Mouse (Mus musculus) midbrain, embryonic 14.5 days (tissue): ENCODE results near the gene Tbxas1. TPM values are rescaled to one million over a fixed set of nuclear protein-coding genes. Genes with fewer than 3 reads are reported as not detected.

Experiments used
- ATAC-seq: fragments of 200-750 bp; cut with Nextera tagmentation; 2 replicates; pipeline ENCODE4 v1.8.0; 2017; ENCODE audit warnings: moderate number of reproducible peaks, moderate library complexity; ENCODE audit not compliant: low FRiP score, low TSS enrichment
- DNase-seq: peaks from one replicate; pipeline ENCODE4 v3.0.0-alpha.2; 2015
- H3K27ac ChIP-seq: fragments of 300-500 bp; sonication (generic); replicated peaks from 2 replicates; pipeline ENCODE4 v1.5.1; 2014; ENCODE audit warnings: mild to moderate bottlenecking, low read depth, low read length, moderate library complexity
- H3K27me3 ChIP-seq: fragments of 300-500 bp; sonication (generic); 2 replicates; pipeline ENCODE4 v1.6.1; 2014; ENCODE audit warnings: low read length, control low read depth, mixed read lengths; ENCODE audit not compliant: control insufficient read depth, insufficient read depth
- H3K36me3 ChIP-seq: fragments of 300-500 bp; sonication (generic); 2 replicates; pipeline ENCODE4 v1.6.1; 2014; ENCODE audit warnings: low read length, control low read depth; ENCODE audit not compliant: control insufficient read depth, insufficient read depth
- H3K4me1 ChIP-seq: fragments of 300-500 bp; sonication (generic); 2 replicates; pipeline ENCODE4 v1.6.1; 2014; ENCODE audit warnings: mild to moderate bottlenecking, antibody characterized with exemption, low read length, control low read depth; ENCODE audit not compliant: control insufficient read depth, insufficient read depth
- H3K4me2 ChIP-seq: fragments of 300-500 bp; sonication (generic); 2 replicates; pipeline ENCODE4 v1.6.1; 2014; ENCODE audit warnings: mild to moderate bottlenecking, low read length, moderate library complexity
- H3K4me3 ChIP-seq: fragments of 300-500 bp; sonication (generic); replicated peaks from 2 replicates; pipeline ENCODE4 v1.5.1; 2014; ENCODE audit warnings: low read depth, low read length
- H3K9ac ChIP-seq: fragments of 300-500 bp; sonication (generic); replicated peaks from 2 replicates; pipeline ENCODE4 v1.6.1; 2014; ENCODE audit warnings: mild to moderate bottlenecking, low read length, moderate library complexity
- H3K9me3 ChIP-seq: fragments of 300-500 bp; sonication (generic); 2 replicates; pipeline ENCODE4 v1.6.1; 2016; ENCODE audit warnings: low read length, control low read depth, mixed read lengths; ENCODE audit not compliant: control insufficient read depth
- WGBS: fragments of 180-500 bp; shearing (Covaris S2); extraction: QIAGEN DNeasy Blood & Tissue Kit; methylation state at CpG from one replicate; pipeline ENCODE4 v1.1.7; 2014; 5-methylcytosine and 5-hydroxymethylcytosine counted together
- polyA plus RNA-seq: library from polyadenylated mRNA; unstranded; fragments of >200 nt; fragmentation: Nextera tagmentation; extraction: Ambion mirVana; gene quantifications from 2 replicates; pipeline ENCODE4 v1.2.1, GENCODE M21; 2014

Gene Tbxas1
- polyA plus RNA-seq, 1 experiment from 2014 or later, result 1.6 TPM

DNA sequence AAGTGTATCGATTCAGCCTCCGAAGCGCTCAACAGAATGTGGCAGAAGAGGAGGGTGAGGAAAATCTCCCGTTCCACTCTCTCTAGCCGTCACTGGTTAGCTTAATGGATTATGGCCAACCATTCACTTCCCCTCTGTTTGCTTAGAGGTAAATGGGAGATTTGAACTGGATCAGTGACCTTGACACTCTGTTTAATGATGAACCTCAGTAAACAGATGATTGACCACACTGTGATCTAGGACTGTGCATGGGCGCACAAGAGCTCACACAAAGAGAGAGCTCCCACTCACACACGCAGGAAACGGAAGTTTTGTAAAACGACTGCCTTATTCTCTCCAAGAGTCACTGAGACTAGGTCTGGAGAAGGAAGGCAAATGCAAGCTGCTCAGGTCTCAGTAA, 84.3 kb downstream of the Tbxas1 start:
- H3K9ac ChIP-seq, result no peak overlapping the region
- no peak overlapping the region for H3K4me2 ChIP-seq
- no peak overlapping the region for H3K4me3 ChIP-seq
- DNase-seq, result no peak
- no peaks in the 10 kb centered on the region for H3K4me1 ChIP-seq
- no peaks in the 10 kb centered on the region for H3K9me3 ChIP-seq
- H3K27me3 ChIP-seq, result no peaks in the 10 kb centered on the region
- H3K36me3 ChIP-seq, result no peaks in the 10 kb centered on the region
- ATAC-seq, result no peak
- no peak overlapping the region for H3K27ac ChIP-seq
- 75% methylated on average over 9 of the region's 9 CpGs for WGBS

DNA sequence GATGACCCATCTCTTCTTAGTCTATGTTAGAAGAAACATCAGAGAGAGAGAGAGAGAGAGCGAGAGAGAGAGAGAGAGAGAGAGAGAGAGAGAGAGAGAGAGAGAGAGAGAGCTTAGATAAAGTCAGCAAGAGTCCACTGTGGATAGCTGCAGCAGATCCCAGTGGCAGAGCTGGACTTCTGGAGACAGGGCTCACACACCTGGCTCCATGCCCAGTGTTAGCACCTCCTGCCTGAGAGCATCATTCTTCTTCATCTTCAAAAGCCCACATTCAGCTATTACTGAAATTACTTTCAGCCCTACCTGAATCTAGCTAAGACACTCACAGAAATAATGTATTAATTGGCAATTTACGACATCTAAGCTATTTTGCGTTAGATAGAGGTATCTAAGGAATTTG, 85.2 kb downstream of the Tbxas1 start:
- no peaks in the 10 kb centered on the region for H3K4me1 ChIP-seq
- no peak overlapping the region for H3K9ac ChIP-seq
- no peak overlapping the region for H3K27ac ChIP-seq
- H3K27me3 ChIP-seq, result no peaks in the 10 kb centered on the region
- H3K9me3 ChIP-seq, result no peaks in the 10 kb centered on the region
- no peaks in the 10 kb centered on the region for H3K36me3 ChIP-seq
- H3K4me3 ChIP-seq, result no peak overlapping the region
- H3K4me2 ChIP-seq, result no peak overlapping the region
- ATAC-seq (no peak), DNase-seq (peak; percentile 22)
- WGBS, result 90% methylated on average over 3 of the region's 3 CpGs

DNA sequence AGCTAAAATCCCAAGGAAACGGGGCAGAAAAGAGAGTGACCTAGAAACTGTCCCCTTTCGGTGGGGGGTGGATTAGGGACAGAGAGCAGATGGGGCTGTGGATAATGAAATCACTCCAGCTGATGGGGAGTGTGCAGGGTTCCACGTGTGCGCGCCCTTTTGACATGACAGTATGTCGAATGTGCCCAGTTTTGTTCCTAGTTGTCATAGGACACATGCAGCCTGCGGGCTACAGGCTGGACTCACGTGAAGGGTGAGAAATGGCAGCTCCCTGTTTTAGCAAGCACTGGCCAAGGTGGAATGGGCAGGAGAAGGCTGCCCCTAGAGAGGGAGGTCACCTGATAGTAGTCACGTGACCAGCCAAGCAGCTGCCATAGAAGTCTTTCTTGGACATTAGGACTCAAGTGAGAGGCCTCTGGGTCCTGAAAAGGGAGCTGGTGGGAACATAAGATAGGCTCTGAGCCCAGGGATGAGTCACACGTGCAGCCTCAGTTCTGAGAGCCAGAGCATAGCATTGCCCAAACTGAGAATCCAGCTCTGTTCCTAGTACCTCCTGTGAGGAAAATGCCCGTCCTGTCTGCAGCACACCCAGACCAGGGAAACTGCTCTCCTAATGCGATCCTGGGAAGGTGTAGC, 85.7 kb downstream of the Tbxas1 start:
- no peak overlapping the region for H3K4me3 ChIP-seq
- H3K4me1 ChIP-seq, result no peaks in the 10 kb centered on the region
- H3K36me3 ChIP-seq, result no peaks in the 10 kb centered on the region
- no peak overlapping the region for H3K27ac ChIP-seq
- no peak overlapping the region for H3K9ac ChIP-seq
- H3K9me3 ChIP-seq, result no peaks in the 10 kb centered on the region
- WGBS, result 65% methylated on average over 12 of the region's 12 CpGs
- DNase-seq (peak; percentile 12), ATAC-seq (no peak)
- H3K27me3 ChIP-seq, result no peaks in the 10 kb centered on the region
- no peak overlapping the region for H3K4me2 ChIP-seq

DNA sequence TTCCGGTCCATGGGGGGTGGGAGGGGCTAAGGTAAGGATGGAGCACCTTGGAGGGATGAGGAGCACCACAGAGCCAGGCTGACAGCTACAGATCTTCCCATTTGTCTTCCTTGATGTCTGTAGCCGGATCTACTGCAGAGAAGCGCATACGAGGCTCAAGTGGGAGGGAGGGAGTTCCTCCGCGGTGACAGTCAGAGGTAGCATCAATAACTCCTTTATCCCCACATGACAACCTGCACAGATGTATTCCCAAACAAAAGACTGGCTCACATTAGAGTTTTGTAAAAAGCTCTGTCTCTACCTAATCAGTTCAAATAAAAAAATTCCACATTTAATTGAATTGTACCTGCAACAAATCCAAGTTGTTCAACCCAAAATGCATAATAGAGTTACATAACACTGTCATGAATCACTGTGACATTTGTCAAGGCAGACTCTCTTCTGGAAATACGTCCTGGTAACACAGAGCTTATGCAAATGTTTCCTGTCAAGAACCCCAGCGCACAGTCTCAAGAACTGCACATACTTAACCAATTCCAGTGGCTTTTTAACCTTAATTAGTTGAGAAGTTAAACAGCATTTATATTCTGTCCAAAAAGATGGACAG, 86.3 kb downstream of the Tbxas1 start:
- WGBS, result 50% methylated on average over 8 of the region's 8 CpGs
- Histone ChIP-seq H3K9ac (no peak overlapping the region), H3K36me3 (no peaks in the 10 kb centered on the region), H3K4me2 (no peak overlapping the region), H3K27ac (no peak overlapping the region), H3K4me1 (no peaks in the 10 kb centered on the region), H3K27me3 (no peaks in the 10 kb centered on the region), H3K9me3 (no peaks in the 10 kb centered on the region), H3K4me3 (no peak overlapping the region)
- DNase-seq, result no peak
- no peak for ATAC-seq

DNA sequence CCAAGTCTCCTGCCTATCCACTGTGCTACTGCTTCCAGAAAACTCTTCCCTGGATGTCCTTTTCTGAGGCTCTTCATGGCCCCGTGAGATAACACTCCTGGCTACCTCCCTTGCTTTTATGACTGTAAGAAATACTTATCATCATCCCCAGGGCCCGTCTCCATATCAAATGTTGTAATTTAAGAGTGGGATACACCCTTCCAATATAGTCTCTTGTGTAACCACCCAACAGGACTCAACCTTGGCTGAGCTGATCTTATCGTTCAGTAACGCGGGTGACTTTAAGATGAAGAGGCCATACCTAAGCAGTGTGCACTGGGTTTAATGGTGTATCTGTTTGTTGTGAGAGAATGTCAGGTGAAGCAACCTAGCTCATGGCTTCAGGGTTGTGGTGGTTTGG, 91.6 kb downstream of the Tbxas1 start:
- Histone ChIP-seq H3K9ac (no peak overlapping the region), H3K27me3 (no peaks in the 10 kb centered on the region), H3K4me1 (peaks cover 7% of the 10 kb centered on the region; the same call in 1 of the 2 replicates), H3K36me3 (no peaks in the 10 kb centered on the region), H3K9me3 (no peaks in the 10 kb centered on the region), H3K4me2 (no peak overlapping the region), H3K4me3 (no peak overlapping the region), H3K27ac (no peak overlapping the region)
- DNase-seq, result no peak
- WGBS, result 95% methylated on average over 5 of the region's 5 CpGs
- ATAC-seq, result no peak

DNA sequence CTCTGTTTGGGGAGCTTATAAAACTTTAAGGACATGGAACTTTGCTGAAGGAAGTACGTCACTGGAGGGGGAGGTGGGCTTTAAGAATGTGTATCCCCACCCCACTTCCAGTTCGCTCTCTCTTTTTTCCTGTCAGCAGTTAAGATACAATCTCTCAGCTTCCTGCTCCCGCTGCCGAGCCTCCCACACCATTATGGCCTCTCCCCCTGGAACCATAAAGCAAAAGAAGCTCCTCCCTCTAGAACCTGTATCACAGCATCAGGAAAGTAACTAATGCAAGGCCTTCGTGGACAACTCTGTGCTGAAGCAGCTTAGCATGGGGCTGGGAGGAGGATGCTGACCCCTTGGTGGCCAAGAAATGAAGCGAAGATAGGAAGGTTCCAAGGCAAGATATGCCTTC, 92.1 kb downstream of the Tbxas1 start:
- no peak overlapping the region for H3K4me3 ChIP-seq
- DNase-seq (no peak), ATAC-seq (no peak)
- no peak overlapping the region for H3K27ac ChIP-seq
- peaks cover 7% of the 10 kb centered on the region; the same call in 1 of the 2 replicates for H3K4me1 ChIP-seq
- no peak overlapping the region for H3K4me2 ChIP-seq
- H3K27me3 ChIP-seq, result no peaks in the 10 kb centered on the region
- no peaks in the 10 kb centered on the region for H3K36me3 ChIP-seq
- WGBS, result 88% methylated on average over 6 of the region's 6 CpGs
- no peaks in the 10 kb centered on the region for H3K9me3 ChIP-seq
- H3K9ac ChIP-seq, result no peak overlapping the region

DNA sequence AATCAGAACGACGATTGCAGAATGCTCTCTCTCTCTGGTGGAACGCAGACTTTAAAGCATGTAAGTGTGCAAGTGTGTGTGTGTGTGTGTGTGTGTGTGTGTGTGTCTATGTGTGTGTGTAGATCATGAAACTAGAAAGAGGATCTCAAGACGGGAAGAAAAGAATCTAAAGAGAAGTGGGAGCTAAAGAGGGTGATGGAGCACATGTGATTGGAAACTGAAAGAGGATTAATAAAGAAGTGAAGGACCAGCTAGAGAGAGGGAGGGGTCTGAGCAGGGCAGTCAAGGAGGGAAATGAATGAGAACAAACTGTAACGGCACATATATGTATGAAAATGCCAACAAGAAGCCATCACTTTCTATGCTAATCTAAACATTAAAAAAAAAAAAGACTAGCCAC, 92.8 kb downstream of the Tbxas1 start:
- 92% methylated on average over 5 of the region's 5 CpGs for WGBS
- peaks cover 7% of the 10 kb centered on the region; the same call in 1 of the 2 replicates for H3K4me1 ChIP-seq
- no peak overlapping the region for H3K4me2 ChIP-seq
- no peak overlapping the region for H3K9ac ChIP-seq
- no peaks in the 10 kb centered on the region for H3K9me3 ChIP-seq
- no peak overlapping the region for H3K27ac ChIP-seq
- no peak overlapping the region for H3K4me3 ChIP-seq
- H3K36me3 ChIP-seq, result no peaks in the 10 kb centered on the region
- ATAC-seq (no peak), DNase-seq (no peak)
- H3K27me3 ChIP-seq, result no peaks in the 10 kb centered on the region

DNA sequence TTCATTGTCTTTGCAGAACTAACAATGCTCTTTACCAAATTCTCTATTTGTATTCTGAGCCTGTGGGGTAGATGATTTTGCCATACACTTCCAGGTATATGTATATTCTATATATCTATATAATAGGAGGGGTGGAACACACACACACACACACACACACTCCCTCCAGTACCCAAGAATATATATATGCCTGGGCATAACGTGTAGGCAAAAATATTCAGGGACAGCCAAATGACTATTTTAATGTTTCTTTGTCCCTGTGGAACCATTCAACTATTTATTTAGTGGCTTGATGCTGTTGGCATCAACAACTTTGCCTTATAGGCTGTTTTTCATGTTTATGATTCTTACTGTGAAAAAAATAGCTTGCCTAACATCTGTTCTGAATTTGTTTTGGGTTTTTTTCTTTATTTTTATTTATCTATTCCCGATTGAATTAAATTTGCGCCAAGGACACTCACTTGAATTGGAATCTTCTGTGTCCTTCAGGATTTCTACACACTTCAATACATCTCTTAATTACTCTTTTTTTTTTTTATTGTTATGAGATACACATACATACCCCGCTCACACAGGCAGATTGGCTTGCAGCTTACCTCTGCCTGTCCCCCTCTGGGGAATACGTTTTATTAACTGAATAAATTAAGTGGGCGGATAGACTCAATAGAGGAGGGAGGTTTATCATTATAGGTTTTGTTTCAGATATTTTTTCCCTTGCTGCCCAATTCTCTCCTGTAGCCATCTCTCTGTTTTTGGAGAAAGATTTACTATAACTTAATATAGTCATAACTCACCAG, 94.9 kb downstream of the Tbxas1 start:
- Histone ChIP-seq H3K27ac (peak overlapping the region; percentile 42; the same call in 1 of the 2 replicates), H3K9me3 (no peaks in the 10 kb centered on the region), H3K9ac (no peak overlapping the region), H3K27me3 (no peaks in the 10 kb centered on the region), H3K4me1 (peaks cover 7% of the 10 kb centered on the region; the same call in 1 of the 2 replicates), H3K4me3 (no peak overlapping the region), H3K36me3 (no peaks in the 10 kb centered on the region), H3K4me2 (no peak overlapping the region)
- DNase-seq, result peak; percentile 65
- WGBS, result 56% methylated on average over 6 of the region's 6 CpGs
- ATAC-seq, result no peak
